Mouse (Mus musculus) liver, embryonic 16.5 days (tissue): ENCODE measurements around the gene Pla2g1b. TPM values are rescaled to one million over a fixed set of nuclear protein-coding genes. Genes with fewer than 3 reads are reported as not detected.

Experiments used
- ATAC-seq: fragments of 200-750 bp; cut with Nextera tagmentation; 2 replicates; pipeline ENCODE4 v1.8.0; 2017; ENCODE audit warnings: low read depth, mild to moderate bottlenecking, moderate number of reproducible peaks, moderate library complexity
- H3K27ac ChIP-seq: fragments of 300-500 bp; sonication (generic); 2 replicates; pipeline ENCODE4 v1.5.1; 2014; ENCODE audit warnings: mild to moderate bottlenecking, low read length
- H3K27me3 ChIP-seq: fragments of 300-500 bp; sonication (generic); 2 replicates; pipeline ENCODE4 v1.6.1; 2014; ENCODE audit warnings: low read depth, low read length, mixed read lengths; ENCODE audit not compliant: control insufficient read depth, insufficient read depth
- H3K36me3 ChIP-seq: fragments of 300-500 bp; sonication (generic); 2 replicates; pipeline ENCODE4 v1.6.1; 2014; ENCODE audit warnings: mild to moderate bottlenecking; ENCODE audit not compliant: control insufficient read depth, insufficient read depth
- H3K4me1 ChIP-seq: fragments of 300-500 bp; sonication (generic); 2 replicates; pipeline ENCODE4 v1.6.1; 2014; ENCODE audit warnings: low read depth, low read length, mixed read lengths; ENCODE audit not compliant: control insufficient read depth
- H3K4me2 ChIP-seq: fragments of 300-500 bp; sonication (generic); 2 replicates; pipeline ENCODE4 v1.6.1; 2014; ENCODE audit warnings: low read depth, low read length, mixed read lengths
- H3K4me3 ChIP-seq: fragments of 300-500 bp; sonication (generic); 2 replicates; pipeline ENCODE4 v1.5.1; 2014; ENCODE audit warnings: low read depth, mild to moderate bottlenecking, low read length
- H3K9ac ChIP-seq: fragments of 300-500 bp; sonication (generic); 2 replicates; pipeline ENCODE4 v1.6.1; 2014; ENCODE audit warnings: low read depth, low read length
- H3K9me3 ChIP-seq: fragments of 300-500 bp; sonication (generic); replicated peaks from 2 replicates; pipeline ENCODE4 v1.6.1; 2016; ENCODE audit warnings: low read length; ENCODE audit not compliant: control insufficient read depth
- WGBS: fragments of 180-500 bp; shearing (Covaris S2); extraction: QIAGEN DNeasy Blood & Tissue Kit; methylation state at CpG from one replicate; pipeline ENCODE4 v1.1.7; 2014; ENCODE audit not compliant: insufficient replicate concordance; 5-methylcytosine and 5-hydroxymethylcytosine counted together
- polyA plus RNA-seq: library from polyadenylated mRNA; unstranded; fragments of >200 nt; fragmentation: Nextera tagmentation; extraction: Ambion mirVana; gene quantifications from 2 replicates; pipeline ENCODE4 v1.2.1, GENCODE M21; 2015

The Pla2g1b gene
- polyA plus RNA-seq, 1 experiment from 2014 or later, result not detected

DNA sequence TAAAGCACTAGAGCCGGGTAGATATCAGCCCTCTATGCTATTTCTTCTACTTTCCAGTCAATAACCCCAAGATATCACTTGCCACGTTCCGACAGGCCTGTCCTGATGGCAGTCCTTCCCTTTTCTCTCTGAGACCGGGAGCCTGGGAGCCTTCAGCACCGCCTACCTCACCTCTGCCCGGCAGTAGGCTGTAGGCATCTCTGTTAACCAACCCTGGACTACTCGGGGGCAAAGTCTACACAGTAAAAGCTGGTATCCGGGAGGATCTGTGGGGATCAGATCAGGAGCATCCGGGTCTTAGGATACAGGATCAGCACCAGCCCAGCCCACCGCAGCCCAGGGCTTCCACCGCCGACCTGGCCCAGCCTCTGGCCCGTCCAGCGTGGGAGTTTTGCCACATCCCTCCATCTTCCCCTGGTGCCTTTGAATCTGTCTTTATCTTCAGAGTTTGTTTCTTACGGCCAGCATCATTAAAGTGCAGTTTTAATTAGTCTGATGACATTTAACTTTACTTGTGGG lies 57.0 kb downstream of the Pla2g1b start:
- Histone ChIP-seq H3K4me2 (no peak overlapping the region), H3K27me3 (no peaks in the 10 kb centered on the region), H3K27ac (peak overlapping the region; percentile 86), H3K4me3 (no peak overlapping the region), H3K36me3 (no peaks in the 10 kb centered on the region), H3K4me1 (peaks cover 59% of the 10 kb centered on the region), H3K9ac (no peak overlapping the region), H3K9me3 (no peaks in the 10 kb centered on the region)
- ATAC-seq, result peak; percentile 25; the same call in 1 of the 2 replicates
- 59% methylated on average over 15 of the region's 15 CpGs for WGBS

DNA sequence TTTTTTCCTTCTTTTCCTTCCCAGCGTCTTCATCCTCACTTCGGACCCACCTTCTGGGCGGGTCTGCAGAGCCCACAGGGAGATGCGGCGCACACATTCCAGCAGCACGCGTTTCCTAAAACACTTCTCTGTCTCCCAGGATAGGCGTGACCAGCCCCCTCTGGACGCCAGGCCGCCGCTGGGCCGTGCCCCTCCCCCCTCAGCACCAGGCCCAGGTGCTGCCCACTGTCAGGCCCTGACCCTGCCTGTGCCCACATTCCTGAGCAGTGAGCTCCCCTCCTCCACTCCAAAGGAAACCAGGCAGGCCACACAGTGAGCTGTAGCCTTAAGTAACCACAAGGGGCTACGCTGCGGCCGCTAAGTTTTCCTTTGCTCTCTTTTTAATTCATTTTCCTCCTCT lies 57.9 kb downstream of the Pla2g1b start:
- Histone ChIP-seq H3K4me2 (no peak overlapping the region), H3K9ac (no peak overlapping the region), H3K36me3 (no peaks in the 10 kb centered on the region), H3K4me3 (no peak overlapping the region), H3K27ac (no peak overlapping the region), H3K27me3 (no peaks in the 10 kb centered on the region), H3K4me1 (peaks cover 62% of the 10 kb centered on the region), H3K9me3 (no peaks in the 10 kb centered on the region)
- WGBS, result 37% methylated on average over 15 of the region's 15 CpGs
- no peak for ATAC-seq

Other genes with a start within 250 kb of the Pla2g1b start
- 68.1 and 74.8 TPM in 2 replicates for gene Pop5, start 230.4 kb upstream of the Pla2g1b start, polyA plus RNA-seq
- 111 and 137 TPM in 2 replicates for gene Rnf10, start 193.4 kb upstream of the Pla2g1b start, polyA plus RNA-seq
- gene Coq5, start 186.6 kb upstream of the Pla2g1b start, polyA plus RNA-seq, result 25.2 and 26.7 TPM in 2 replicates
- gene Dynll1, start 165.3 kb upstream of the Pla2g1b start, polyA plus RNA-seq, result 470 and 491 TPM in 2 replicates
- 59.2 and 64.0 TPM in 2 replicates for gene Srsf9, start 139.1 kb upstream of the Pla2g1b start, polyA plus RNA-seq
- gene Gatc, start 125.1 kb upstream of the Pla2g1b start, polyA plus RNA-seq, result 10.1 and 13.4 TPM in 2 replicates
- gene Triap1, start 125.0 kb upstream of the Pla2g1b start, polyA plus RNA-seq, result 24.5 and 26.2 TPM in 2 replicates
- 674 and 679 TPM in 2 replicates for gene Cox6a1, start 117.3 kb upstream of the Pla2g1b start, polyA plus RNA-seq
- 0.25 and 0.27 TPM in 2 replicates for gene Msi1, start 36.7 kb upstream of the Pla2g1b start, polyA plus RNA-seq
- 4.6 and 6.5 TPM in 2 replicates for gene Sirt4, start 18.5 kb downstream of the Pla2g1b start, polyA plus RNA-seq
- 17.2 and 19.1 TPM in 2 replicates for gene Pxn, start 40.4 kb downstream of the Pla2g1b start, polyA plus RNA-seq
- gene Rplp0, start 93.2 kb downstream of the Pla2g1b start, polyA plus RNA-seq, result 919 and 997 TPM in 2 replicates
- gene Gcn1l1, start 99.0 kb downstream of the Pla2g1b start, polyA plus RNA-seq, result 14.1 and 14.8 TPM in 2 replicates
- 3.2 and 4.1 TPM in 2 replicates for gene Rab35, start 165.6 kb downstream of the Pla2g1b start, polyA plus RNA-seq